Mouse (Mus musculus) WW6 (cell line): ENCODE measurements around the gene Itpkb.

Experiments
- DNase-seq: peaks from one replicate; pipeline ENCODE4 v3.0.0-alpha.2; 2013; ENCODE audit warnings: low read depth, low spot score

The Itpkb gene

DNA sequence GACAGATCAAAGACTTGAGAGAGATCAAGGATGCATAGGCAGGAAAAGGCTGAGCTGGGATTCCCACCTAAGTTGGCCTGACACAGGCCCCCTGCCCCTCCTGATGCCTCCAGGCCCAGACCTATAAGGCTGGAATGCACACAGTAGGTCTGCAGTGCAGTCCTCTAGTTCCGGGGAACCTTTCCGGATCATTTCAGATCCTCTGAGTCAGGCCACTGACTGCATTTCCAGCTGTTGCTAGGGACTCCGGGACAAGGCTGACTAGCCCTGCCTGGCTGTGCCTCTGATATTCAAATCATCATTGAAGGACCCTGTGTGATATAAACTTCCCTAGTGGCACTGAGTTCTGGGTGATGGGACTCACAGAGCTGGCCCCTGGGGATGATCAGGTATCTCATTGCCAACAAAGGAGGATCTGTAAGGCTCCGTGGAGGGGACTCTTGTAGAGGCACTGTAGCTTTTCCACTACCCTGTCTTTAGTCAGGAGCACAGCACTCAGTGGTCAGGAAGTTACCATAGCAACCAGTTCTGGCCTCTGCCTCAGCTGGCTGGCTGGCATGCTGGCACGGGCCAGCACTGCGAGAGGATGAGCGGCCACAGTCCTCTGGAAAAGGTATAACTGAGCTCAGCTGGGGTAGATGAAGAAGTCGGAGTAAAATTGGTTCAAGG lies 90.3 kb downstream of the Itpkb start:
- DNase-seq: no peak

DNA sequence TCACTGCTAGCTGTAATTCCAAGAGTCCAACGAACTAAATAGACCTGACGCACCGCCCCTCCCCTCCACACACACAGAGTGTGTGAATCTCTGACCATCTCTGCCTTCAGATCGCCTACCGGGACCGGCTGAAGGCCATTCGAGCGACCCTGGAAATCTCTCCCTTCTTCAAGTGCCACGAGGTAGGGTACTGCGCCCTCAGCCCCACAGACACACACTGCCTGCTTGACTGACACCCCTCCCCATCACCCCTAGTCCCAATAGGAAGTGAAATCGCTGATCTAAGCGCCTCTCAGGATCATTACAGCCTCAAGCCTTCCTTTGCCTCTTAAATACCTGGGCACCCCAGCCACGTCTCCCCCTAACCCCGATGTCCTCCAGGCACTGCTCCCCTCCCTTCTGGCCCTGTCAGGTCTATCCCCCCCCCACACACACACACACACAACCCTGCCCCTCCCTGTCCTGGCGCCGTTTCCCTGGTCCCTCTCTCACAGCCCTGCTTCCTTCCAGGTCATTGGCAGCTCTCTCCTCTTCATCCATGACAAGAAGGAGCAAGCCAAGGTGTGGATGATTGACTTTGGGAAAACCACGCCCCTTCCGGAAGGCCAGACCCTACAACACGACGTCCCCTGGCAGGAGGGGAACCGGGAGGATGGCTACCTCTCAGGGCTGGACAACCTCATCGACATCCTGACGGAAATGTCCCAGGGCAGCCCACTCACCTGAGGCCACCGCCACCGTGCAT lies 91.1 kb downstream of the Itpkb start:
- no peak for DNase-seq

DNA sequence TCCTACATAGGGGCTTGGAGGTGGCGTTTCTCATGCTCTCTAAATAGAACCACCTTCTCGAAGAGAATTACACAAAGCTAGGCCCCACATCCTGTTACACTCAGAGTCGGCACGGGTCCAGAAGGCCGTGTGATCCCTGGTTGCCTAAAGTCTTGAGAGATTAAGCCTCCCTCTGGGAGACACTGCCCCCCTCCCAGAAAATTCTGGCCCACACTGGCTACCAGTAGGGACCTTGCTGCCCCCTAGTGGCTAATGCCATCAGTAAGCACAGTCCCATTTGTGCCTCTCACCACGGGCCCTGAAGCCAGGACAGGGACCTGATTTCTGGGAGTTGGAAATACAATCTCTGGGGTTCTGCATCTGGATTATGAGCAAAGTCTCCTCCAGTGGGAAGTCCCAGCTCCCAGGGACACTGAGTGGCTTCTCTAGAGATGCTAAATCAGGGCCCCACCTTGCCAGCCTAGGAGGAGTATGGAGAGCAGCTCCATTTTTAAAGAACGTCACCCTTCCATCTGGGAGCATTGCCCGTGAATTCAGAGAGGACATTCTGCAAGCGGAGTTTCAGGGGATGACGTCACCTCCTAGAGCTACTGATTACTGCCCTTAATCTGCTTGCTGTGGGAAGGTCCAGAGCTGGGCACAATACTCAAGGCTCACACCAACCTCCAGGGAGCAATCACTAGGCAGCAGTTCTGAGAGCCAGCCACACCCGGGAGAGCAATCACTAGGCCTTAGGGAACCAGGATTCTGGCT lies 92.0 kb downstream of the Itpkb start:
- no peak for DNase-seq

DNA sequence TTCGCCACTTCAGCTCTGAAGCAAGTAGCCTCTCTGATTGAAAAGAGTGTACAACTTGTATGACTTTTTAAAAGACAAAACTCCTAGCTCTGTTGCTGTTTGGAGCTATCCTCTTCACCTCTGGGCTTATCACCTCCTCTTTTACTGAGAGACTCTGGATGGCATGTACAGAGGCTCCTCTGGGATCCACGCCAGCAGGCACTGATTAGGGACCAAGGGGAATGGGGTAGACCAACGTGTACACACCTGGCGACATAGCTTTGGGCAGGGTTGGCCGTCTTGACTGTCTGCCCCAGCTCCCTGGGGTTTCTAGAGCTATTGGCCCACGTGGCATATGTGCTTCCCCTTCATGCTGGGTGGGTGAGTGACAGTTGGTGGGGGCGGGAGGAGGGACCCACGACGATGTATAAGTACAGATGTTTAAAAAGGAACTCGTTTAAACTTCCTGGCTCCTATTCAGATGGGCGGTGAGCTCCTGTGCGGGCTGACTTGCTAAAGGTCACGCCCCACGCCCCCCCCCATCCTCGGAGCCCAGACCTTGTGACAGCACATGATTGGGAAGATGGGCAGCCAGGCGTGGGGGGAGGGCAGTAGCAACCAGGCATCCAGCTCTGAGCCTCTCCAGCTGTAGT lies 92.8 kb downstream of the Itpkb start:
- no peak for DNase-seq

DNA sequence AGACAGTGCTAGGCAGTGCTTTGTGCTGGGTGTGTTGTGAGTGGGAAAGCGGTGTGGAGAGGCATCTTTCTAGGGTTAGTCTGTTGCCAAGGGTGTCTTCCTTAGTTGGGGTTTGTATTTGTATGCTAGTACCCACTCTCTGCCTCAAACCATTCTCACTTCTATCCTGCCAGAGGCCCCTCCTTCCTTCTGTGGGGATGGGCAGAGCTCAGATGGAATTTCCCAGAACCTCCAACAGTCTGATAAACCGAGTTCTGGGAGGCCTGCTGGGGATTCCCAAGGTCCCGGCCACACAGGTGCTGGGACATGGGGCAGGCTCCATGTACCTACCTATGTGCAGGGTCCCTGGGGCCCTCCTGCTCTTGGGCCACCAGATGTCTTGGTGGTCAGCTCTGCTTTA lies 93.6 kb downstream of the Itpkb start:
- DNase-seq: no peak

DNA sequence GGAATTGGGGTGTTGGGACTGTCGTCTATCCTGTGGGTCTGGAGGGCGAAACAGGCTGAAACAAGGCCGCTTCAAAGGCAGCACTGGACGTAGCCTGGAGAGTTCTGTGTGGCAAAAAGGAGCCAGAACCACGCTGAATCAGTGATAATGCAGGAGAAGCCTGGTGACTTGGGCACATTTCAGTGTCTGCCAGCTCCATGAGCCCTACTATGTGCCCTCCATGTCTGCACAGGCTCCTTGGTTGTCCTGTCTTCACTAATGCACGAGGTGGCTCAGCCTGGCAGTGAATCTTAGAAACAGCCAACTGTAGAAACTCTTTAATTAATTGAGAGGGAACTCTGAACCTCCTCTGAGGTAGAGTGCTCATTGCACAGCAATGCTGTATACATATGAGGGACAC lies 96.1 kb downstream of the Itpkb start:
- no peak for DNase-seq

DNA sequence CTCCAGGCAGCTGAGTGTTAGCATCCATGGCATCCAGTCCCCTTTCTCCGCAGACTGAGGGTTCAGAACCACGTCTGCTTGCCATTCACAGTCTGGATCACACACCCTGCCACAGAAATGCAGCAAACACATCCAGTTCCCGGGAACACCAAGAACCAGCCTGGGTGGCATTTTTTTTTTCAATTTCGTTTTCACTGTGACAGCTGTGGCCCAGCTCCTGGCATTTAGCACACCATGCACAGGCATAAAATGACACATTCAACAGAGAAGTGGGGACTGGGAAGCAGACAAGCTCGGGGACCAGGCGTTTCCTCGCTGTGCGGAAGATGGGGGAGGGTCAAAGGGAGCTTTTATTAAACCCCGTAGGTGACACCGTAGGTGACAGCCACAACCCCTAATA lies 97.4 kb downstream of the Itpkb start:
- DNase-seq: no peak

DNA sequence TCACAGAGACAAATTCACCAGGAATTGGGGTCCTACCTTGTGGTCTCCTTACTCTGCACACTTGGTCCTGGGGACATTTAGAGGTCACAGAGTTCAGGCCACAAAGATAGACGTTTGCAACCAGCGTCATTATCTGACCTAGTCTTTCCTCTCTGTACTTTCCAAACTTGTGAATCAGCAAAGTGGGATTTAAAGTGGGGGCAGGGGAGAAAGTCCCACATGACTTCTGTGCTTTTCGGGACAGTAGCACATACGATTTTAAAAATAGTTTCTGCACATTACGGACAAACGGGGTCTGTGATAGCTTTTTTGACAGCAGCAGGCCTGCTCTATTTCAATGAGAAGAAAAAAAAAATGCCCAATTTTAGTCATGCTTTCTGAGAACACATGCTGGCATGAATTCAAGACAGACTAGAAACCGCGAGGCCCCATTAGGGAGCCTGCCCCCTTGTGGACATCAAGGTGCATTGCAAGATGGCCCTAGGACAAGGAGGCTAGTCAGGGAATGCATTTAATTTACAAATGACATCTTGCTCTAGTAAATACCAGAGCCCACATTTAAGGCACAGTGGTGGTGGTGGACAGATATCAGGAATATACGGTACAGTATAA lies 97.9 kb downstream of the Itpkb start:
- no peak for DNase-seq

DNA sequence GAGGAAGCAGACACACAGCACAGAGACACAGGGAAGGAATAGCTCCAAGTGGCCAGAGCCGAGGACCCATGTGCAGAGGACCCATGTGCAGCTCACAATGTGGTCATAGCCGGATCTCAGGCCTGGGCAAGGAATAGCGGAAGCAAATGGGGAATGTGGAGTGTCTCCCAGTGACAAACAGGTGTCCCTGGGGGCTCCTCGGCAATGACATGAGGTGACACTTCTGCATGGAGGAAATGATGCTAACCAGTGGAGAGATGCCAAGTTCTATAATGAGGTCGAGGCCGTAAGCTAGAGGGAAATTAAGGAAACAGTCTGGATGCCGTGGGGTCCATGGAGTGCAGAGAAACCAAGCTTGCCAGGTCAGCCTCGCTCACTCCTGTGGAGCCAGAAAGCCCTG lies 98.6 kb downstream of the Itpkb start:
- no peak for DNase-seq

DNA sequence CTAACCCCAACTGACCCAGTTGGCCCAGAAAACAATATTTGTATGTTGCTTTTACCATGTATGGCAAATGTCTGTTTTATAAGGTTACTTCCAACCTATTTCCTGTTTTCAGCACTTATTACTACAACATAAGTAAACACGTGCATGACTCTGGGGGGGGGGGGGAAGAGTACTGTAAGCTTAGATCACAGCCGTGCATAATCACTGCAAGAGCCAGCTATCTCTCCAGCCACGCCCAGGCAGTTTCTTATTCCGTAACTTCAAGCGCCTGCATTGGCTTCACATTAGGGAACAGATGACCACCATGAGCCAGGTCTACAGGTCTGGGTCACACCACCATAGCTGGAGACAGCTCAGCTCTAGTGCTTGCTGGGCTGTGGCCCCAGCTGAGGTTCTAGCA lies 99.5 kb downstream of the Itpkb start:
- no peak for DNase-seq

DNA sequence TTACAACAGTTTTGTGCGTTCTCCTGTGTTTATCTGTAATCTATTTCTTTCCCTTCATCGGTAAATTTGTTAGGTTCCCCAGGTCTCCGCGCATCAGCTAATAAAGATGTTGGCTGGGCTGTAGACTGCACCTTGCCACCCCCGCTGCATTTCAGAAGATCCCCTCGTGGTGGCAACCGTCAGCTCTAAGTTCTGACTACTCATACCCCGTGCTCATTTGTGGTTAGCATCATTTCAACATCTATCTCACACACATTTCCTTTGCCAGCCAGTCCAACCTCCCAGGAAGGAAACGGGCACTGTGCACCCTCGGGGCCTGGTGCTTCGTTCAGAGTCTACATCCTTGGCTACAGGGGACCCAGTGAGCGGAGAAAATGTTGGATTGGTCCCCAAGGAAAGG lies 101.5 kb downstream of the Itpkb start:
- DNase-seq: no peak

DNA sequence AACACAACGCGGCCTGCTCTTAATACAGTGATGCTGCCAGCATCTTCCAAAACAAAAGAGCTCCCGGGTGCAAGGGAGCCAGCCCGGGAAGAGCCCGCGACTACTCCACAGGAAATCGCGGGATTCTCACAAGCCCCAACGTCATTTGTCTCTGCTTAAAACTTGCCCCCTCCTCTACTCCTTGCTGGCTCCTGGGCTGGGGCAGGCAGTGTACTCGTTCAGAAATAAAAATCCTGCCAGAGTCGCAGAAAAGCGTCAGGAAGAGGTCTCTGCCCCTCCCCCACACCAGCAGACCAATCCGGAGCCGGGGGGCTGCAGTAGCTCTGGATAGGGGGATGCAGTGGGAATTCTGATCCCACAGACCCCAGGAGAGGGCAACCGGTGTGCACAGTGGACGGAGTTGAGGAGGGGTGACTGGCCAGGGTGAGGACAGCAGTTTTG lies 102.8 kb downstream of the Itpkb start:
- no peak for DNase-seq

DNA sequence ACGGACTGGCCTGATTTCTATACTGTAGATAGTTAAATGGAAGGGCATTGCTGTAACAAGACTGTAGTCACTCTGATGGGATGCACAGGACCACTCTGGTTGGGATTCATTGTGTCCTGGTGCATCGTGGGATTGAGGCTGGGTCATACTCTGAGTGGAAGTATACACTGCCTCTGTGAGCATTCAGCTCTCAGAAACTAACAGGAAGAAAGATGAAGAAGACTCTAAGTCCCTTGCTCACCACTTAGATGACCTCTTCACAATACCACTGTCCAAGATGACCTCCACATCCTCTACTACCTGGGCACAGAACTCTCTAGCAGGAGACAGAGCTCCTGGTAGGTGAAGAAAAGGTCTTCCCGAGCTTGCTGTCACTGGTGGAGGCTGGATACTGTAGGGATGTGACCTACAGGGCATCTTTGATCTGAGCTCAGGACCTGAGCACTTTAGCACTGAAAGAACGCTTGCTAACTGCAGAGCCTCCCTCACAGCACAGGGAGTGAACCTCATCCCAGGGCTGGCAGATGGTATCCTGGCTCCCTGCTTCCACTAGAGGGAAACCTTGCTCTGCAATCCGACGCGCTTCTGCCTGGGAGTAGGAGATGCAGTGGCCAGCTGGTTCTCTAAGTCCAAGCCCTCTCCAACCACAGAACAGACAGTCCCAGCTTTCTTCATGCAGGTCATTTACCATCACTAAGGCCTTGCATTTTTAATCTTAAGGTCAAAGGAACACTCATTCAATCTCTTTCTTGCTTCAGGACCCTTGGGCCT lies 103.7 kb downstream of the Itpkb start:
- no peak for DNase-seq

DNA sequence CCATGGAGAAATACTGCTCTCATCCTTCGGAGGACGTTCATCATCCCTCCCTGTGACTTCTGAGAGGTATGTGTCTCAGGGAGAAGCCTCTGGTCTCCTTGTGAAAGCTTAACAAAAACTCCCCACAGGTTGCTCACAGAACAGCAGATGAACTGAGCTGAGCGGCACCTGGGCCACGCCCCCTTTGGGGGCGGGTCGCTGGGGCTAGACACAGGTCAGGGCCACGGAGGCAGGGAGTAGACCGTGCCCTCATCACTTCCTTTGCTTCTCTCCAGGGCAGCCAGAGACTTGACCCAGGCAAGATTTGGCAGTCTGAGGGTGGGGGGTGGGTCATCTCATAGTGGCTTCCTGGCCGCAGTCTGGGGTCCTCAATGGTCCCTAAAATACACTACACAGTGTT lies 104.6 kb downstream of the Itpkb start:
- peak; percentile 69 for DNase-seq

DNA sequence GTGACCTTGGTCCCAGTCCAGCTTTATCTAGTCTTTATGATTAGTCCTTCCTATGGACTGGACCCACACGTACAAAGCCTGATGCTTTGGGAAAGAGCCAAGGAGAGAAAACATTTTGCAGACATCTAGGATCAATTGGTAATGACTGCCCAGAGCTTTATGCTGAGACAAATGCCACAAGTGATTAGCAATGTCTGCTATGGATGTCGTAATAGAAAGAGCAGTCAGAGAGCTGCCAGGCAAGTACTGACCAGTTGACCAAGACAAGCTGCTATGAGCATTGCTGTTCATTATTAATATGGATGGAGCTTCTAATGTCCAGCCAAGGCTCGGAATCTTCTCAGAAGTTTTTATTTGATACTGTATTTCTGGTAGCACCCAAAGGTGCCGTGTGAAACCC lies 109.2 kb downstream of the Itpkb start:
- DNase-seq: no peak

DNA sequence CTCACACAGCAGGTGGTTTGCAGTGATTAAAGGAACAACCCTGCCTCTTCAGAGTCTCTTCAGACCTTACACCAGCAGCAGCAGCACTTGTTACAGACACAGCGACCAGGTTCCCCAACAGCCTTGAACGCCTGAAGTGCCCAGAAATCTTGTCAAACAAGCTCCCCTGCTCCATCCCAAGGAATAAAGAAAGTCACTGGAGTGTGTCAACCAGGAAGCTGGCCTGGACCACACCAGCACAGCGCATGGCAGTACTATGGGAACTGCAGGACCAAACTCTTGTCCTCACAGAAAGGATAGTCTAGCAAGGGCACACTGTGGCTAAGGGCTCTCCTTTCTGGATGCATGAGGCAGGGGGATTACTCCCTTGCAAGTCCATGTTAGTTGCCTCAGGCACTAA lies 114.1 kb downstream of the Itpkb start:
- DNase-seq: no peak

DNA sequence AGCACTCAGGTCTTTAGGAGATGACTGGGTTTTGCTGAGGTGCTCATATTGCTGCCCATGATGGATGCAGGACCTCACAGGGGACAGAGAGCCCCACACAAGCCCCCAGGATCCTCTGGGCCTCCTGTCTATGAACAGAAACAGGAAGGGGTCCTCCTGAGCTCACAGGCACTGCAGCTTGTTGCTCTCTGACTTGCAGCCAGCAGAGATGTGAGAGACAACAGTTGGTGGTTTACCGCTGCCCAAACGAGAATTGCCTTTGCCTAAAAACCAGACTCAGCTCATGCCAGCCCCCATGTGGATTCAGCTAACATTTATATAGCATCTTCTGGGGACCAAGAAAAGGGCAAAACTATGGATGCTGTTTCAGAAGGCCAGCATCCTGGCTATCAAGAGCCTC lies 119.4 kb downstream of the Itpkb start:
- DNase-seq: no peak

DNA sequence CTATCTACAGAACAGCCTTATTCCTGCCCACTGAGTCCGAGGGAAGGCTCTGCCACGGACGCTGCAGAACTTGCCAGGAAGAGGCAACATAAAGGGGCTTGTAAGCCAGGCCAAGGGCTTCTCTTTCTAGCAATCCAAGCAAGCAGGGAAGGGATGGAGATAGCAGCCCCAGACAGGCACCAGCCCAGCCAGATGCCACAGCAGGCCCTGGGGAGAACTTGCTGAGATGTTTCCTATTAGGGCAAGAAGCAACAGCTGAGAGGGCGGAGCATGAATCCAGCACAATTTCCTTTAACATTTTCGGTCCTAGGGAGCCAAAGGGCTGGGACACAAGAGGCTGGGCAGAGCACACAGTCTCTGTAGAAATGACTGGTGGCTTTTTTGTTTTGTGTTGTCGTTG lies 128.0 kb downstream of the Itpkb start:
- DNase-seq: no peak

DNA sequence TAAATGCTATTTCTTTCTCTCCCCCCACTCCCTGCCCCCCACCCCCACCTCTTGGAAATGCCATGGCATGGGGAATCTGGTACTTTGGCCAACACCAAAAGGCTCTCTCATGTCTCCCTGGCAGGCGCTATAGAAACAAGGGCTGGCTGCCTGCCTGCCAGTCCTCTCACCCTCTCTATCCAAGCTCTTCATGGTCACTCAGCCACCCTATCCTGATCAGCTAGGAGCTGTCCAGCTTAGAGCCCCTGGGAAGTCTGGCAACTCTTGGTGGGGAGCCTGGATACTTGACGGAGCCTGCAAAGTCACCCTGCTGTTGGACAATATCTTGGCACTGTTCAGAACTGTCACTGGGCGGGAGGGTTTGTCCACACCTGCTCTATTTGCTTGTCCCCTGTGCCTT lies 128.4 kb downstream of the Itpkb start:
- no peak for DNase-seq

DNA sequence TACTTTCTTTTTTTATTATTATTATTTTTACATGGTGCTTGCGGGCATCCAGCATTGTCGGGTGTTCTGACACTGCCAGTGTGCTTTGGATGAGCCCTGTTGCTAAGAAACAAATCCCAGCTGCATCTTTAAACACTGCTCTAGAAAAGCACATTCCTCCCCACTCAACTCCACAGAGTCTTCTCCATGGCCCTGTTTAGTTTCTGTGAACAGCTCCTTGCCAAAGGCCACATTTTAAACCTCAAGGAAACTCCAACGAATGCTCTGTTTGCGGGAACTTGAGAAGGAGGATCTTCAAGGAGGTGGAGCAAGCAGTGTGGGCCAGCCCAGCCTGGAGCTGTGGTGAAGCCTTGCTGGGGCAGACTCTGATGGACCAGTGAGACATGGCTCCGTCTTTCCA lies 130.4 kb downstream of the Itpkb start:
- DNase-seq: no peak

DNA sequence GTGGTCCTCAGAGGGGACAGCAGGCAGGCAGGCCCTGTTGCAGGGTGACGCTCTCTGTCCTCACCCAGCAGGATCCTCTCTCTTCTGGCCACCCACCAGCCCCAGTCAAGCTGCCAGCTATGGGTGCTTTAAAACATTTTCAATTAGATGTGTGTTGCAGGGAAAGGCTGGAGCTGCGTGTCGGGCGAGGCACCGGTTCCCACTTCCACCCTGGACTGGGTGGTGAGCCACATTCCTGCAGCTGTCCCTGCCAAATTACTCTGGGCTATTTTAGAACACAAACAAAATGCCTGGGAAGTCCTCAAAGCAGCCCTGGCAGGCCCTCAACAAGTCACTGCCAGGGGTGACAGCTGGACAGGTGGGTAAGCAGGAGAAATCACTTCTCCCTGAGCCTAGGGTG lies 132.1 kb downstream of the Itpkb start:
- no peak for DNase-seq
